Mouse (Mus musculus): Measurements from ENCODE around the gene Tut7.

Gene Tut7

DNA sequence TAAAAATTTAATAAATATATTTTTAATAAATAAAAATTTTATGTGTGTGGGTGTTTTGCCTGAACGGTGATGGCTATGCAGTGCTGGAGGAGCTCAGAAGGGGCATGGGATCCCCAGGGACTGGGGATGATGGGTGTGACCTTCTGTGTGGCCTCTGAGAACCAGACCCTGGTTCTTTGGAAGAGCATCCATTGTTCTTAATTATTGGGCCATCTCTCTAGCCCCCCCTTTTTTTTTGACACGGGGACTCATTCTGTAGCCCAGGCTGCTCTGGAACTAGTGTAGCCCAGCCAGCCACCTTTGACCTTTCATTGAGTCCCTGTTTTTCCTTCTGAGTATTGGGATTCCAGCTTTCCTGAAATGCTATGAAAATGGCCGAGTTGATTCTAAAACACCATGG, 13.9 kb upstream of the Tut7 start:
- POLR2A ChIA-PET, result interaction anchor here in 3 of 4 experiments (0.7 to 3.8 kb wide), 4 partner anchors 14 to 240 kb away, joined by 3 to 15 read pairs (median 4); partner anchors contain the start of genes Tut7 (in 2 of the 3) and Isca1 (in 1 of the 3)
- CTCF ChIA-PET, result no interaction called here

GRCm38 (mm10) chr13:59836101-59836798, 13.3 kb upstream of the Tut7 start:
- CTCF ChIA-PET, result interaction anchor here in 1 of 4 experiments (0.7 kb wide), 1 partner anchor 103 kb away, joined by 3 read pairs; no protein-coding TSS in a partner anchor
- POLR2A ChIA-PET, result interaction anchor here in 3 of 4 experiments (0.7 to 3.8 kb wide), 5 partner anchors 9 to 240 kb away, joined by 3 to 15 read pairs (median 4); partner anchors contain the start of genes Tut7 (in 2 of the 3) and Isca1 (in 1 of the 3)

GRCm38 (mm10) chr13:59834786-59835452, 12.0 kb upstream of the Tut7 start:
- ChIA-PET POLR2A (interaction anchor here in 2 of 4 experiments (0.6 to 3.8 kb wide), 5 partner anchors 12 to 69 kb away, joined by 3 to 15 read pairs (median 4); partner anchors contain the start of gene Tut7 (in 2 of the 2)), CTCF (interaction anchor here in 1 of 4 experiments (0.8 kb wide), 1 partner anchor 12 kb away, joined by 5 read pairs; the partner anchor contains the start of gene Tut7)

- CTCF ChIA-PET, result no interaction called here
- POLR2A ChIA-PET, result no interaction called here
Measured at GRCm38 (mm10) chr13:59832871-59833270, 9.9 kb upstream of the Tut7 start.

- ChIA-PET CTCF (no interaction called here), POLR2A (no interaction called here)
Measured at GRCm38 (mm10) chr13:59832454-59832853, 9.5 kb upstream of the Tut7 start.

DNA sequence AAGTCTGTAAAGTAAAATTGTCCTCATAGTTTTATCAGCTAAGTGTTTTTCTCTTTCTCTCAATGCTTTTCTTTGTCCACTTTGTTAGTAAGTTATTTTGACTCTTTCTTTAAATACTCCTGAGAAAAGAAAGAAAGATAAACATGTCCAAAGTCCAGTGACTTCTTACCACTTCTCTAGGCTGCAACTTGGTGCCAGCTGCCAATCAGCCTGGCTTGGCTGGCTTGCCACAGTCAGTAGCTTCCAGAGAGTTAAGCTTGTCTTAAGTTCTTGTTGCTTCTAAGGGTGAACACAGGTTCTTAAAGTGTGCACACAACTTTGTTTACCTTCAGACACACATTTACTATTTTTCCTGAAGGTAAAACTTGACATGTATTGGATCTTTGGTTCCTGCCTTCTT, 3.0 kb upstream of the Tut7 start:
- POLR2A ChIA-PET, result interaction anchor here in 2 of 4 experiments (0.6 to 1.2 kb wide), 2 partner anchors 25 to 56 kb away, joined by 3 to 4 read pairs; partner anchors contain the start of gene Isca1 (in 1 of the 2)
- CTCF ChIA-PET, result interaction anchor here in 2 of 4 experiments (0.5 to 3.1 kb wide), 2 partner anchors 15 to 341 kb away, joined by 3 to 12 read pairs; no protein-coding TSS in a partner anchor

DNA sequence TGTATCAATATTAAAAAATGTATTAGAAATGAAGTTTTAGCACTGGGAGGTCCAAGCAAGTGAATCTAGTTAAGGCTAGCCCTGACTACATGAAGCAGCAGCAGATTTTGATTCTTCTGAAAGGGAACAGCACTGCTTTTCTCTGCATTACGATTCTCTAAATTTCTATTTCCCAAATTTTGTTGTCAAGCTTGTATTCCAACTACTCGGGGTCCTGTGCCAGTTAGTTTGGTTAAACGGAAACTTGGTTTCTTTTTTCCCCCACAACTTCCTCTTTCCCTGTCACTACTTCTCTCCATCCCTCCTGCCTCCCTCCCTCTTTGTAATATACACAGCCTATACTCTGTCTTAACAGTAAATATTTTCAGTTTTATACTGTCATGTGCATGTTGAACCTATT, 2.1 kb downstream of the Tut7 start:
- CTCF ChIA-PET, result no interaction called here
- POLR2A ChIA-PET, result no interaction called here

GRCm38 (mm10) chr13:59820114-59820513, 2.8 kb downstream of the Tut7 start:
- ChIA-PET CTCF (no interaction called here), POLR2A (interaction anchor here in 1 of 4 experiments (1.8 to 2.1 kb wide), 2 partner anchors 24 to 50 kb away, joined by 6 read pairs; partner anchors contain the start of gene Isca1)

DNA sequence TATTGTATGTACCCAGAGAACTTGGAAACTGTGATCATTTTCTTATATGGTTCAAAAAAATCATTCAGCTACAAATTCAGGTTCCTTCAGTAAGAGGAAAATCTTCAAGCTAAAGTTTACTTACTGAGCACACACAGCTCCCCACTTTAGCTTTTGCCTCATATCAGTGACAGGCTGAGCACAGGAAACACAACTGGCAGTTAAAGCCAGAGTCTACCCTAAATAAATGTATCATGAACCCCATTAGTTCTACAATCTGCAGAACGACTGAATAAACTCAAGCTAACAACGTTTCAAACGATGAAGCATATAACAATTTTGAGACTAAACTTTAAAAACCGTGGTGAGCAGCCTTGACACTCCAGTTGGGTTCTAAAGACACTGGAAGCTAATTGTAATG, 5.6 kb downstream of the Tut7 start:
- POLR2A ChIA-PET, result interaction anchor here in 2 of 4 experiments (0.6 to 1.4 kb wide), 7 partner anchors 8 to 206 kb away, joined by 3 to 5 read pairs (median 3); partner anchors contain the start of gene Isca1 (in 1 of the 2)
- CTCF ChIA-PET, result interaction anchor here in 1 of 4 experiments (1.1 kb wide), 1 partner anchor 23 kb away, joined by 3 read pairs; no protein-coding TSS in a partner anchor

GRCm38 (mm10) chr13:59814109-59814591, 8.8 kb downstream of the Tut7 start:
- ChIA-PET CTCF (no interaction called here), POLR2A (interaction anchor here in 2 of 4 experiments (0.7 to 1.7 kb wide), 5 partner anchors 10 to 44 kb away, joined by 3 to 9 read pairs (median 3); partner anchors contain the start of genes Isca1 (in 1 of the 2) and Tut7 (in 1 of the 2))

- CTCF ChIA-PET, result no interaction called here
Measured at GRCm38 (mm10) chr13:59811581-59811980, 11.4 kb downstream of the Tut7 start.

GRCm38 (mm10) chr13:59801000-59801399, 21.9 kb downstream of the Tut7 start:
- ChIA-PET POLR2A (interaction anchor here in 3 of 4 experiments (0.6 to 1.4 kb wide), 7 partner anchors 11 to 124 kb away, joined by 3 to 5 read pairs (median 3); partner anchors contain the start of gene Isca1 (in 1 of the 3)), CTCF (interaction anchor here in 1 of 4 experiments (0.7 kb wide), 1 partner anchor 235 kb away, joined by 3 read pairs; no protein-coding TSS in a partner anchor)

More at GRCm38 (mm10) chr13:59811581-59811980, 11.4 kb downstream of the Tut7 start:
- POLR2A ChIA-PET, result interaction anchor here in 2 of 4 experiments (1.8 kb wide), 2 partner anchors 10 to 15 kb away, joined by 5 read pairs; no protein-coding TSS in a partner anchor

DNA sequence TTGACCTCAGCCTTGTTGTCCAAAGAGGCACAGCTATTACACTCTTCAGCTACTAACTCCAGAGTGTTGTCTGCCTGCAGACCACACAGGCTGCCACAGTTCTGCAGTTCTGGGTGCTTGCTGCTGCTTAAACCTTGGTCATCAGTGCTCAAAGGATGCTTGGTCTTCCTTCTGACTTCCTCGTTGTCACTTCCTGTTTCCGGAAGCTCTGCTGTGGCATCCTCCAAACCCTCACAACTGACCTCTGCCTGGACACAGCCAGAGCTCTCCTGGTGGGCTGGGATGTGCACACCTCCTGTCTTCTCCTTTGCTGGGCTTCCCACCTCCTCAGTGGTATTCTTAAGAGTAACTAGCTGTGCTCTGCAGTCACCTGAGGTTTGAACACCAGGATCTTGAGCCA, 22.9 kb downstream of the Tut7 start:
- POLR2A ChIA-PET, result interaction anchor here in 2 of 4 experiments (0.9 to 2.4 kb wide), 3 partner anchors 10 to 30 kb away, joined by 4 to 6 read pairs (median 4); partner anchors contain the start of genes Isca1 (in 1 of the 2) and Tut7 (in 1 of the 2)
- CTCF ChIA-PET, result interaction anchor here in 1 of 4 experiments (0.9 kb wide), 1 partner anchor 41 kb away, joined by 3 read pairs; no protein-coding TSS in a partner anchor

DNA sequence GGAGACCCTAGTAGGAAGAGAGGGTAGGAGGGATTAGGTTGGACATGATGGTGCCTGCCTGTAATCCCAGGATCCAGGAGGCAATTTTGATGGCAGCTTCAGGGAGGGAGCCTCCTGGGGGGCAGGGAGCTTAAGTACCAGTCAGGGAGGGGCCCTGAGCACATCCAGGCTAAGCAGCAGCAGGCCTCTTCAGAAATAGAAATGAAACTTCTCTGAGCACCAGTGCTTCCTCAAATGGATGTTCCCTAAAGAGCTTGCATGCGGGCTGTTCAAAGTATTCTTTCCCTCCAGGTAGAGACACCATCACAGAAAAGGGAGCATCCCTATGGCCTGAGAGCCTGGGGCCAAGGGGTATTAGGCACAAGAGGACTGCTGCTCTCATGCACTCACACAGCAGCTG, 24.6 kb downstream of the Tut7 start:
- ChIA-PET POLR2A (interaction anchor here in 2 of 4 experiments (0.7 to 2.4 kb wide), 3 partner anchors 11 to 28 kb away, joined by 3 to 6 read pairs (median 4); no protein-coding TSS in a partner anchor), CTCF (interaction anchor here in 2 of 4 experiments (0.6 to 0.9 kb wide), 2 partner anchors 70 to 1545 kb away, joined by 3 to 6 read pairs; no protein-coding TSS in a partner anchor)

DNA sequence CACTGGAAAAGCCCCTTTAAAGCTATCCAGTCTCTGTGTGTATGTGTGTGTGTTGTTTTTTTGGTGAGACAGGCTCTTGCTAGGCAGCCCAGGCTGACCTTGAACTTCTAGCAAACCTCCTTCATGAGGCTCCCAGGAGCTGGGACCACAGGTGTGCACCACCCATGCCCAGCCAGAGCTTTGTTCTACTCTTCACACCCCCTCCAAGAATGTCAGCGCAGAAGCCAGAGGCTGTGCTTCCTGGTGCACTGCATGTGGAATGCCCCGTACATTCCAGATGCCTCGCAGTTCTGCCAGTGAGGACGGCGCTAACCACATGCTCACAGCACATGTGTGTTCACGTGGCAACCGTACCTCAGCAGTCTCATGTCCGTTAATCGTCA, 26.5 kb downstream of the Tut7 start:
- ChIA-PET POLR2A (interaction anchor here in 3 of 4 experiments (0.7 to 2.1 kb wide), 15 partner anchors 9 to 139 kb away, joined by 3 to 30 read pairs (median 4); partner anchors contain the start of genes Isca1 (in 3 of the 3) and Tut7 (in 2 of the 3)), CTCF (interaction anchor here in 3 of 4 experiments (0.6 to 1.5 kb wide), 3 partner anchors 44 to 383 kb away, joined by 3 to 5 read pairs (median 4); no protein-coding TSS in a partner anchor)

DNA sequence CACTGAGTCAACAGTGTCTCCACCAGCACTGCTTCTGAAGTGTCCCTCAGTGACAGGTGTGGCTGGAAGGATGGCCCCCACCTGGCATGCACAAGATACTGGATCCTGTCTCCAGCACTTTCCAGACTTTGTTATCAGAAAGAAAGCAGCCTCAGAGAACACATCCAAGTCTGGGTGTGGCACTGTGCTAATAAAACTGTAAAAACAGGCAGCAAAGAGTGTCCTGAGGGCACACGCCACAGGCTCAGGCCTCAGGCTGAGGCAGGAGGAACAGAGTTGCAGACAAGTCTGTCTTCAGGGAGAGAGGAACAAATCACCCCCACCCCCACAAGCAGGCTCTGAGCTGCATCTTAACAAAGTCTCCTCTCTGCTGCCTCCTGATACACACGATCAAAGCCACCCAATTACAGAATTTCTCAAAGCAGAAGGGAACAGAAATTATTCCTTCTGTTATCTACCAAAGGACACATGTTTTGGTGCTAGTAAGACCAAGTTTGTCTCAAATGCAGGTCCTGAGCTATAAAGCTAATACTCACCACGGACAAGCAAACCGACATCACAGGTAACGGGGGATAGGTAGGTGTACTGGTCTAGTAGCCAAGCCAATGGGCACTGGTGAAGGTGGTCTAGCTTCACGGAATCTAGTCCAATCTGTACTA, 27.0 kb downstream of the Tut7 start:
- ChIA-PET POLR2A (interaction anchor here in 3 of 4 experiments (0.7 to 2.1 kb wide), 15 partner anchors 9 to 139 kb away, joined by 3 to 30 read pairs (median 4); partner anchors contain the start of genes Isca1 (in 3 of the 3) and Tut7 (in 2 of the 3)), CTCF (interaction anchor here in 2 of 4 experiments (0.6 to 1.5 kb wide), 3 partner anchors 29 to 161 kb away, joined by 4 to 5 read pairs (median 5); no protein-coding TSS in a partner anchor)

DNA sequence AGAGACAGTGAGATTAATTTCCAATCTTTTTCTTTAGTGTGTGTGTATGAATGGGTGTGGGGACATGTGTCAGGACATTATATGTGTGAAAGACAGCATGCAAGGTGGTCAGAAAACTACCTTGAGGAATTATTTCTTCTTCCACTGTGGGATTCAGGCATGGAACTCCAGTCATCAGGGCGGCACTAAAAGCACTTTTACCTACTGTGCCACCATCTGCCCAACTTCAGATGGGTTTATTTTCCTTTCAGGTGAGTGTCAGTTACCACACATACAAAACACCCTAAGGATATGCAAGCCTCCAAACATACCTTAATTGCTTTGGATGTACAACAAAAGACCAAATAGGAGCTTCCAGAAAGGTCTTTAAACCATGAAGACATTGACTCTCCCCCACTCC, 28.2 kb downstream of the Tut7 start:
- ChIA-PET POLR2A (interaction anchor here in 2 of 4 experiments (0.8 to 1.6 kb wide), 3 partner anchors 20 to 29 kb away, joined by 3 read pairs; partner anchors contain the start of gene Isca1 (in 1 of the 2)), CTCF (interaction anchor here in 1 of 4 experiments (0.7 kb wide), 1 partner anchor 89 kb away, joined by 3 read pairs; no protein-coding TSS in a partner anchor)

All from embryonic stem cell, embryonic (primary cell).